Mouse (Mus musculus): ENCODE measurements around the gene Nepro.

The Nepro gene

DNA sequence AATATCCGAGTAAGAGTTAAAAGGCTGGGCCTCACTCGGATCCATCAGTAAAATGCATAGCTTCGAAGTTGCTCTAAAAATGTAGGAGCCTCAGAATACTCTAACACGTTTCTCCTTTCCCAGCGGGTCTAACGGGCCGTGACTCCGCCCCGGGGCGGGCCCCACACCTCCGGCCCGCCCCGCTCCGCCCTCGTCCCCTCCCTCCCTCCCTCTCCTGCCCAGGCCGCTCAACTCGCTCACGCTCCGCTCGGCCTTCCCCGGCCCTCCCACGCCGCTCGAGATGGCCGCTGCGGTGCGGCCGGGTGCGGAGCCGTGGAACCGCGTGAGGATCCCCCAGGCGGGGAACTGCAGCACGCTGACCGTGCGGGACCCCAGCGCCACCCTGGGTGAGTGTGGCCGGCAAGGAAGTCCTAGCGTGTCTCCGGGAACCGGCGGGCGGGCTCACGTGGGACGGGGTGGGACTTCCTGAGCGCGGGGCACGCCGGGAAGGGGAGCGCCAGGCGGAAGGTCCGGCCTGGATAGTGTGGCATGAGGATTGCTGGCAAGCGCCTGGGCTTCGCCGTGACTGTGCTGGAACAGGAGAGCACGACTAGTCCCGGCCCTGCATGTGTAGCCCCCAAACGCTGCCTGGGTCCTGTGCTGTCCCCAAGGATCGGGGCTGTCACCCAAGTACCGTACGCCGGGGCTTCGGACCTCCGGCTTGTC is at the start of gene Nepro:
Nepro (plus strand) TSS at position 219 of the 705 bp plus-strand sequence.
- in situ Hi-C loops (cut with MboI; ENCODE audit: low pct_unique_long_range_greater_than_20kb in 1 of 2, low sequenced_read_pairs in 2 of 2, unreplicated experiment in 1 of 2), result no loop called here

- in situ Hi-C loops (cut with MboI; ENCODE audit: low pct_unique_long_range_greater_than_20kb in 1 of 2, low sequenced_read_pairs in 2 of 2, unreplicated experiment in 1 of 2), result loop anchor here in 1 of 2 experiments (25.0 kb wide), 1 partner anchor 389 kb away; no protein-coding TSS in a partner anchor
Measured at GRCm38 (mm10) chr16:44676357-44676756, 47.7 kb upstream of the Nepro start.

DNA sequence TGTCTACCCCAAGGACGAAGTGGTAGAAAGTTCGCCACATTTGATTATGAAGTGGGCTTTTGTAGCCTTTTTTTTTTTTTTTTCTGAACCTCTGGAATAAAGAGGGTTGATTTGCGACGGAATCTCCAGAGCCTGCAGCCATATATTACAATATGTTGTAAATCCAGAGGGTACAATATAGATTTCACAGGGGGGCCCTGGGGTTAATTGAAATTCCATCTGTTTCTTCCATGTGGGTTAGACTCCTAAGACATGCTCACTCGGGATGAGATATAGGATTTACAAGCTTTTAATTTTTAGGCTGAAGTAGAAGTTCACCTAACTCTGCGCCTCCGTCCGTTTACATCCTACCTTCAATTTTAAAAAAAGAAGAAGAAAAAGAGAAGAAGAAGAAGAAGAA is 45.0 kb upstream of the Nepro start:
- in situ Hi-C loops (cut with MboI; ENCODE audit: low pct_unique_long_range_greater_than_20kb in 1 of 2, low sequenced_read_pairs in 2 of 2, unreplicated experiment in 1 of 2), result loop anchor here in 1 of 2 experiments (25.0 kb wide), 1 partner anchor 392 kb away; no protein-coding TSS in a partner anchor

GRCm38 (mm10) chr16:44679503-44679971 is 44.6 kb upstream of the Nepro start:
- in situ Hi-C loops (cut with MboI; ENCODE audit: low pct_unique_long_range_greater_than_20kb in 1 of 2, low sequenced_read_pairs in 2 of 2, unreplicated experiment in 1 of 2), result loop anchor here in 1 of 2 experiments (25.0 kb wide), 1 partner anchor 392 kb away; no protein-coding TSS in a partner anchor

GRCm38 (mm10) chr16:44680756-44681498 is 43.2 kb upstream of the Nepro start:
- in situ Hi-C loops (cut with MboI; ENCODE audit: low pct_unique_long_range_greater_than_20kb in 1 of 2, low sequenced_read_pairs in 2 of 2, unreplicated experiment in 1 of 2), result loop anchor here in 1 of 2 experiments (25.0 kb wide), 1 partner anchor 394 kb away; no protein-coding TSS in a partner anchor

- in situ Hi-C loops (cut with MboI; ENCODE audit: low pct_unique_long_range_greater_than_20kb in 1 of 2, low sequenced_read_pairs in 2 of 2, unreplicated experiment in 1 of 2), result loop anchor here in 1 of 2 experiments (25.0 kb wide), 1 partner anchor 397 kb away; no protein-coding TSS in a partner anchor
Measured at GRCm38 (mm10) chr16:44684646-44685045, 39.5 kb upstream of the Nepro start.

- in situ Hi-C loops (cut with MboI; ENCODE audit: low pct_unique_long_range_greater_than_20kb in 1 of 2, low sequenced_read_pairs in 2 of 2, unreplicated experiment in 1 of 2), result loop anchor here in 1 of 2 experiments (25.0 kb wide), 1 partner anchor 398 kb away; no protein-coding TSS in a partner anchor
Measured at GRCm38 (mm10) chr16:44685401-44685800, 38.7 kb upstream of the Nepro start.

DNA sequence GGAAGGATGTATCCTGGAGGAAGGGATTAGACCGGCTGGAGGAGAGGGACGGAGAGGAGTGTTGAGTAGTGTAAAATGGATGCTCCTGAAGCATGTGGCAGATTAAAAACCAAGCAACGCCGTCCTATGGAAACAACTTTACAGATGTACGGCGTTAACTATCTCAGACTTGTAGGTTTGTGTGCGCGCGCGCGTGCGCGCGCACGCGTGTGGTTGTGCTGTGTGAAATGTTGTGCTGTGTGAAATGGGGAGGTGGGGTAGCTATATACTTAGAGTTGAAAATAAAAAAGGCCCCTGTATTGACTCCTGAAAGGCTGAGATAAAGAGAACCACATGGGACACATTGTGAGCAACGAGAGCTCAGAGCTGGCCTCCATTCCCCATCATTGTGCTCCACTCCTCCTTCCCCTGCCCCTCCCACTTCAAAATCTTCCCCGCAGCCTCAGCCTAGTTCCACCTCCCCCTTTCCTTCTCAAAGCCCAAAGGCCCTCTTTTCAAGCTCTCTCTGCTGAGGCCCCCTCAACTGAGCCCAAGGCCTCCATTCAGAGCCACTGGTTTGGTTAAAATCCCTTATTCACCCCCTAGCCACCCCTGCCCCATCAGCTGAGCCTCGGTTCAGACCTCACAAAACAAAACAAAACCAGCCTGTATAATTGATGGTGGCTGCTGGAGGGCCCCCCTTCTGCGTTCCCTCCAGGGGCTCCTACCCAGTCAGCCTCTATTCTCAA is 36.9 kb upstream of the Nepro start:
- in situ Hi-C loops (cut with MboI; ENCODE audit: low pct_unique_long_range_greater_than_20kb in 1 of 2, low sequenced_read_pairs in 2 of 2, unreplicated experiment in 1 of 2), result loop anchor here in 1 of 2 experiments (25.0 kb wide), 1 partner anchor 400 kb away; no protein-coding TSS in a partner anchor

DNA sequence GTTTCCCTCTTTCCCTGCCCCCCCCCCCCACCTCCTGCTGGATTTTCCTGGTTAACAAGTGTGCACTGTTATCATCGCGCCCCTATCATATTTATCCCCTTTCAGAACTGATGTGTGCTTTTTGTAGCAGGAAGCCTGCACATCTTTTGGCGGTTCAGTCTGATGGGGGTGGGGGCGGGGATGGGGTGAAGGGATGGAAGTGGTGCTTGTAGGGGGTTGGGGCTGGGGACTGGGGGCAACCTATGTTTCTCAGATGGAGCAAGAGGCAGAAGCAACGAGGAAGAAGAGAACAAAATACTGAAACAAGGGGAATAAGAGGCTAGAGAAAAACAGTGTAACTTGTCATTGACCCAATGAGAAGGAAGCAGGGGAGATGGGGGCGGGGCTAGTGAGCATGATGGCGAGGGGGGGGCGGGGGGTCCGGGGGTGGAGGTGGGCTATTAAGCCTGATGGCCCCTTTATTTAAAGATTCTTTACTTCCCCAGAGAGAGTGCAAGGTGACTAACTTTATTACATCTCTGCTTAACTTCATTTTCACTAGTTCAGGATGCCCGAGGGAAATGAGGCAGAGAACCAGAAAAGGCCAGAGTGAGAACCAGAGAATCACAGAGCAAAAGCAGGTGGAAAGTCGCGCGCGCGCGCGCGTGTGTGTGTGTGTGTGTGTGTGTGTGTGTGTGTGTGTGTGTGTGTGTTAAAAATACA is 36.2 kb upstream of the Nepro start:
- in situ Hi-C loops (cut with MboI; ENCODE audit: low pct_unique_long_range_greater_than_20kb in 1 of 2, low sequenced_read_pairs in 2 of 2, unreplicated experiment in 1 of 2), result loop anchor here in 1 of 2 experiments (25.0 kb wide), 1 partner anchor 401 kb away; no protein-coding TSS in a partner anchor

GRCm38 (mm10) chr16:44688507-44688906 is 35.6 kb upstream of the Nepro start:
- in situ Hi-C loops (cut with MboI; ENCODE audit: low pct_unique_long_range_greater_than_20kb in 1 of 2, low sequenced_read_pairs in 2 of 2, unreplicated experiment in 1 of 2), result loop anchor here in 1 of 2 experiments (25.0 kb wide), 1 partner anchor 401 kb away; no protein-coding TSS in a partner anchor

GRCm38 (mm10) chr16:44690501-44690900 is 33.6 kb upstream of the Nepro start:
- in situ Hi-C loops (cut with MboI; ENCODE audit: low pct_unique_long_range_greater_than_20kb in 1 of 2, low sequenced_read_pairs in 2 of 2, unreplicated experiment in 1 of 2), result loop anchor here (10.0 to 25.0 kb wide), 2 partner anchors 206 to 403 kb away; no protein-coding TSS in a partner anchor

- in situ Hi-C loops (cut with MboI; ENCODE audit: low pct_unique_long_range_greater_than_20kb in 1 of 2, low sequenced_read_pairs in 2 of 2, unreplicated experiment in 1 of 2), result loop anchor here (10.0 to 25.0 kb wide), 2 partner anchors 206 to 404 kb away; no protein-coding TSS in a partner anchor
Measured at GRCm38 (mm10) chr16:44691066-44691465, 33.0 kb upstream of the Nepro start.

GRCm38 (mm10) chr16:44691561-44692141 is 32.5 kb upstream of the Nepro start:
- in situ Hi-C loops (cut with MboI; ENCODE audit: low pct_unique_long_range_greater_than_20kb in 1 of 2, low sequenced_read_pairs in 2 of 2, unreplicated experiment in 1 of 2), result loop anchor here (10.0 to 25.0 kb wide), 2 partner anchors 207 to 404 kb away; no protein-coding TSS in a partner anchor

GRCm38 (mm10) chr16:44692541-44692940 is 31.6 kb upstream of the Nepro start:
- in situ Hi-C loops (cut with MboI; ENCODE audit: low pct_unique_long_range_greater_than_20kb in 1 of 2, low sequenced_read_pairs in 2 of 2, unreplicated experiment in 1 of 2), result loop anchor here (10.0 to 25.0 kb wide), 2 partner anchors 208 to 405 kb away; no protein-coding TSS in a partner anchor

DNA sequence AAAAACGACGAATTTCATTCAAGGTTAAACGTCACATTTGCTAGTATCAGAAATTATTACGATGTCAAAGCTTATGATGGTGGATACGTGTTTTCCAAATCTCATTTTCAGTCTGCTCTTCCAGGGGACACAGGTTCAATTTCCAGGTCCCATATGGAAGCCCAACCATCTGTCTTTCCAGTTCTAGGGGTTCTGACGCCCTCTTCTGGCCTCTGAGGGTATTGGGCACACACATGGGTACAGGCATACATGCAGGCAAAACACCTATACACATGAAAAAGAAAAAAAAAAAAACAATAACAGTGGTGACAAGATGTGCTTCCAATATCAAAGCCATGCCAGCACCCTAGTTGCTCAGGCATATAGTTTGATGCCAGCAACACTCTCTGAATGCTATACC is 30.4 kb upstream of the Nepro start:
- in situ Hi-C loops (cut with MboI; ENCODE audit: low pct_unique_long_range_greater_than_20kb in 1 of 2, low sequenced_read_pairs in 2 of 2, unreplicated experiment in 1 of 2), result loop anchor here (10.0 to 25.0 kb wide), 2 partner anchors 209 to 406 kb away; no protein-coding TSS in a partner anchor

- in situ Hi-C loops (cut with MboI; ENCODE audit: low pct_unique_long_range_greater_than_20kb in 1 of 2, low sequenced_read_pairs in 2 of 2, unreplicated experiment in 1 of 2), result loop anchor here (10.0 to 25.0 kb wide), 2 partner anchors 211 to 408 kb away; no protein-coding TSS in a partner anchor
Measured at GRCm38 (mm10) chr16:44695214-44695858, 28.8 kb upstream of the Nepro start.
